Mouse (Mus musculus) CH12.LX (cell line): ENCODE data around the gene Nlrp9b. TPM values are rescaled to one million over a fixed set of nuclear protein-coding genes. Genes with fewer than 3 reads are reported as not detected.

Experiments
- DNase-seq: peaks from one replicate; pipeline ENCODE4 v3.0.0-alpha.2; 2013; ENCODE audit errors: extremely low read depth
- H3K27ac ChIP-seq: 2 replicates; pipeline ENCODE4 v1.5.1; 2012; ENCODE audit warnings: low read depth, mild to moderate bottlenecking, control low read depth, moderate library complexity; ENCODE audit not compliant: insufficient read depth
- H3K27me3 ChIP-seq: replicated peaks from 2 replicates; pipeline ENCODE3; 2012; ENCODE audit warnings: inconsistent platforms
- H3K36me3 ChIP-seq, 2 experiments: replicated peaks in 1 of 2; 2 replicates each; pipeline versions ENCODE3 to v1.6.1; 2012; ENCODE audit warnings: inconsistent platforms in 1 of 2, low read length in 1 of 2, mild to moderate bottlenecking in 1 of 2, mixed read lengths in 1 of 2, moderate library complexity in 1 of 2; ENCODE audit not compliant: control insufficient read depth in 1 of 2, insufficient read depth in 1 of 2
- H3K4me1 ChIP-seq, 2 experiments: 2 replicates each; pipeline ENCODE4 v1.6.1; 2012; ENCODE audit warnings: inconsistent platforms in 1 of 2, moderate library complexity in 1 of 2; ENCODE audit not compliant: insufficient read depth in 2 of 2, control insufficient read depth in 1 of 2
- H3K4me2 ChIP-seq: 2 replicates; pipeline ENCODE4 v1.6.1; 2012; ENCODE audit warnings: low read depth, mild to moderate bottlenecking, control low read depth; ENCODE audit not compliant: poor library complexity, insufficient read depth, severe bottlenecking
- H3K4me3 ChIP-seq, 3 experiments: fragments of 150-350 bp in 1 of 3; sonication (generic) in 1 of 3; replicated peaks in 1 of 3; 2 replicates each; pipeline versions ENCODE3 to v1.5.1; 2011 to 2012; ENCODE audit warnings: low read depth in 2 of 3, low read length in 2 of 3, mild to moderate bottlenecking in 2 of 3, moderate library complexity in 2 of 3, control low read depth in 1 of 3, improper control_type of control experiment in 1 of 3, inconsistent platforms in 1 of 3, mixed read lengths in 1 of 3; ENCODE audit not compliant: poor library complexity in 1 of 3
- H3K79me2 ChIP-seq: replicated peaks from 2 replicates; pipeline ENCODE4 v1.6.1; 2012; ENCODE audit warnings: mild to moderate bottlenecking, moderate library complexity; ENCODE audit not compliant: control insufficient read depth, poor library complexity, insufficient read depth, severe bottlenecking; ENCODE audit errors: extremely low read depth
- H3K9ac ChIP-seq: 2 replicates; pipeline ENCODE4 v1.6.1; 2012; ENCODE audit warnings: low read depth, mild to moderate bottlenecking, control low read depth, moderate library complexity; ENCODE audit not compliant: insufficient read depth
- H3K9me3 ChIP-seq: replicated peaks from 2 replicates; pipeline ENCODE3; 2012; ENCODE audit warnings: low read length, inconsistent platforms, mixed read lengths
- CTCF ChIP-seq, 2 experiments: IDR thresholded peaks in 1 of 2; conservative IDR thresholded peaks in 1 of 2; 2 replicates each; pipeline ENCODE4 v1.5.1; 2011 to 2012; ENCODE audit warnings: low read depth in 2 of 2, low read length in 2 of 2, improper control_type of control experiment in 1 of 2, inconsistent platforms in 1 of 2, mild to moderate bottlenecking in 1 of 2, moderate library complexity in 1 of 2
- ETS1 ChIP-seq: conservative IDR thresholded peaks from 2 replicates; pipeline ENCODE4 v1.6.1; 2012; ENCODE audit warnings: low read depth, mild to moderate bottlenecking, inconsistent platforms, low read length, improper control_type of control experiment, moderate library complexity
- GABPA ChIP-seq: IDR thresholded peaks from 2 replicates; pipeline ENCODE4 v1.6.1; 2012; ENCODE audit warnings: low read depth, low read length, improper control_type of control experiment, inconsistent platforms; ENCODE audit not compliant: insufficient replicate concordance
- JUN ChIP-seq: IDR thresholded peaks from 2 replicates; pipeline ENCODE4 v1.6.1; 2011; ENCODE audit warnings: low read depth, mild to moderate bottlenecking, low read length, improper control_type of control experiment, moderate library complexity; ENCODE audit not compliant: insufficient read depth
- KAT2A ChIP-seq: IDR thresholded peaks from 2 replicates; pipeline ENCODE4 v1.6.1; 2012; ENCODE audit warnings: low read length, improper control_type of control experiment, inconsistent platforms; ENCODE audit not compliant: insufficient replicate concordance
- MAFK ChIP-seq: IDR thresholded peaks from 2 replicates; pipeline ENCODE4 v1.6.1; 2011; ENCODE audit warnings: low read length, improper control_type of control experiment; ENCODE audit not compliant: insufficient replicate concordance
- MAX ChIP-seq: IDR thresholded peaks from 2 replicates; pipeline ENCODE4 v1.6.1; 2011; ENCODE audit warnings: low read length, improper control_type of control experiment
- MXI1 ChIP-seq: IDR thresholded peaks from 2 replicates; pipeline ENCODE4 v1.6.1; 2011; ENCODE audit warnings: mild to moderate bottlenecking, low read depth, low read length, improper control_type of control experiment
- NELFE ChIP-seq: IDR thresholded peaks from 2 replicates; pipeline ENCODE4 v1.6.1; 2011; ENCODE audit warnings: low read depth, low read length, improper control_type of control experiment
- NRF1 ChIP-seq: IDR thresholded peaks from 2 replicates; pipeline ENCODE4 v1.6.1; 2014; ENCODE audit warnings: low read depth, mild to moderate bottlenecking, inconsistent platforms, low read length, improper control_type of control experiment, moderate library complexity
- POLR2AphosphoS2 ChIP-seq: IDR thresholded peaks from 2 replicates; pipeline ENCODE4 v1.6.1; 2011; ENCODE audit warnings: low read depth, low read length, improper control_type of control experiment
- SIN3A ChIP-seq: IDR thresholded peaks from 2 replicates; pipeline ENCODE4 v1.6.1; 2012; ENCODE audit warnings: low read length, improper control_type of control experiment, inconsistent platforms
- SMC3 ChIP-seq: IDR thresholded peaks from 2 replicates; pipeline ENCODE4 v1.6.1; 2011; ENCODE audit warnings: low read depth, low read length, improper control_type of control experiment
- TBP ChIP-seq: conservative IDR thresholded peaks from 2 replicates; pipeline ENCODE4 v1.6.1; 2011; ENCODE audit warnings: low read depth, low read length, improper control_type of control experiment
- USF2 ChIP-seq: conservative IDR thresholded peaks from 2 replicates; pipeline ENCODE4 v1.6.1; 2011; ENCODE audit warnings: low read depth, low read length, improper control_type of control experiment
- ZKSCAN1 ChIP-seq: IDR thresholded peaks from 2 replicates; pipeline ENCODE4 v1.6.1; 2012; ENCODE audit warnings: low read depth, inconsistent platforms, low read length, improper control_type of control experiment, borderline replicate concordance
- ZMIZ1 ChIP-seq: IDR thresholded peaks from 2 replicates; pipeline ENCODE4 v1.6.1; 2012; ENCODE audit warnings: low read depth, mild to moderate bottlenecking, inconsistent platforms, low read length, improper control_type of control experiment
- ZNF384 ChIP-seq: IDR thresholded peaks from 2 replicates; pipeline ENCODE4 v1.6.1; 2012; ENCODE audit warnings: low read depth, low read length, improper control_type of control experiment, inconsistent platforms
- dilution Hi-C: fragments of 300-500 bp; cut with MboI; formaldehyde crosslinking; loops from 2 replicates; pipeline ENCODE4 v1.14.3; 2020; ENCODE audit warnings: low sequenced_read_pairs; ENCODE audit not compliant: extremely low pct_unique_long_range_greater_than_20kb, extremely low pct_ligation_motif_present
- in situ Hi-C: fragments of 300-500 bp; cut with MboI; formaldehyde crosslinking; loops from 3 replicates; pipeline ENCODE4 v1.14.3; 2019; ENCODE audit warnings: low sequenced_read_pairs, low pct_ligation_motif_present, low pct_unique_long_range_greater_than_20kb, mixed read lengths
- polyA plus RNA-seq: library from polyadenylated mRNA; unstranded; fragments of >175 nt; gene quantifications from 2 replicates; pipeline ENCODE4 v1.2.1, GENCODE M21; 2012; ENCODE audit warnings: low read depth; ENCODE audit not compliant: insufficient read length
- total RNA-seq, 2 experiments: library from RNA; depleted of rRNA; stranded (reverse); fragments of 300-350 nt in 1 of 2; fragments of >200 nt in 1 of 2; gene quantifications; 2 replicates each; pipeline ENCODE4 v1.2.3; 2012 to 2014

Nlrp9b gene
- total and polyA plus RNA-seq, 3 experiments = 0.21 to 2.3 (median 1.4) TPM

DNA sequence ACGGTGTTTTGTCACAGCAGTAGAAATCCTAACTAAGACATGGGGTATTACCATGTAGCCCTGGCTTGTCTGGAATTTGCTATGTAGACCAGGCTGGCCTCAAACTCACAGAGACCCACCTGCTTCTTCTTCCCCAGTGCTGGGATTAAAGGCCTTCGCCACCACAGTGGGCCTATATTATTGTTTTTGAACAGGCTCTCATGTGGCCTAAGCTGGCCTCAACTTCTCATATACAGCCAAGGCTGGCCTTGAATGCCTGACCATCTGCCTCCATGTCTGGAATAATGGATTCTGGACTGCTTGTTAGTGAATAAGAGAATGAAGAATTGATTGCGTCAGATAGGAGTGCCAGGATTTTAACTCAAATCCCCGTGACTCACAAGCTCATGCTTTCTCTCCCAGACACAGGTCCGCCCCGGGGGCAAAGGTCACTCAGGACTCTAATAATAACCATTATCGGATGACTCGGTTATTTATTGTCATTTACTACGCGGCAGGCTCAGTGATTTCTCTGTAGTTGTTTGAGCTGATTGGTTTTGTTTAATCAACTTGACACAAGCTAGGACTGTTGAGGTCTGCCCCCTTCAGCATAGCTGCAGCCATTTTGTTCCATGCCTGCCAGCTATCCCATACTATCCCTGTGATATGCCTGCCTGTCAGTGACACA lies 38.8 kb upstream of the Nlrp9b start:
- Histone ChIP-seq H3K36me3 (no peaks in the 10 kb centered on the region), H3K4me1 (peaks cover 0 to 19% of the 10 kb centered on the region in 2 experiments; a peak in 1 of 4 replicates), H3K9me3 (no peaks in the 10 kb centered on the region), H3K27ac (no peak overlapping the region), H3K27me3 (no peaks in the 10 kb centered on the region), H3K9ac (no peak overlapping the region), H3K79me2 (no peaks in the 10 kb centered on the region), H3K4me3 (no peak overlapping the region), H3K4me2 (no peak overlapping the region)
- in situ Hi-C loops = no loop called here
- TF ChIP-seq CTCF (conservative IDR thresholded peaks at IDR 0.05 in 1 of 2, IDR thresholded peaks at IDR 0.05 in 1 of 2; ENCODE audit: low read depth in 2 of 2, low read length in 2 of 2) (no peak), SMC3 (no peak), SIN3A (no peak), ETS1 (no peak), MAFK (no peak), USF2 (no peak), ZMIZ1 (no peak), MXI1 (no peak), KAT2A (no peak), MAX (no peak), JUN (no peak)
- dilution Hi-C loops = no loop called here
- DNase-seq = no peak

DNA sequence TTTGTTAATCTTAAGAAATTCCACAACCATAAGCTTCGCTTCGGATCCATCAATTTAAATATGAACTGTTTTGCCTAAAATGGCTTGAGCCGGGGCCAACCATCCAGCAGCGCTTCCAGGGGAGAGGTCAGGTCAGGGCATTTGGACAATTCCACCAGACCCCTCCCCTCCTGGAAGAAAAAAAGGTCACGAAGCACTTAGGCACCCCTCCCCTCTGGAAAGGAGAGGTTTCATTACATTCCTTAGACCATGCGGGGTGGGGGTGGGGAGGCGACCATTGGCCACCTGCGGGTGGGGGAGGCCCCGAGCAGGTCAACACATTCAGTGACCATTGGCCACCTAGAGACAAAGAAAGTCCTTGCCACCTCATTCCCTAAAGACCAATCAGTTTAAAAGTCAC lies 38.2 kb upstream of the Nlrp9b start:
- dilution Hi-C loops = no loop called here
- Histone ChIP-seq H3K27ac (no peak overlapping the region), H3K4me1 (peaks cover 0 to 19% of the 10 kb centered on the region in 2 experiments; a peak in 1 of 4 replicates), H3K9me3 (no peaks in the 10 kb centered on the region), H3K9ac (no peak overlapping the region), H3K27me3 (no peaks in the 10 kb centered on the region), H3K4me2 (no peak overlapping the region), H3K79me2 (no peaks in the 10 kb centered on the region), H3K4me3 (no peak overlapping the region), H3K36me3 (no peaks in the 10 kb centered on the region)
- DNase-seq = no peak
- in situ Hi-C loops = no loop called here
- TF ChIP-seq TBP (no peak), ETS1 (no peak), POLR2AphosphoS2 (no peak), CTCF (conservative IDR thresholded peaks at IDR 0.05 in 1 of 2, IDR thresholded peaks at IDR 0.05 in 1 of 2; ENCODE audit: low read depth in 2 of 2, low read length in 2 of 2) (no peak), GABPA (no peak), NRF1 (no peak), ZNF384 (no peak), NELFE (no peak), ZKSCAN1 (no peak)
